Mouse (Mus musculus) thymus, postnatal 25 days (tissue): ENCODE results near the gene Vmn2r121.

ENCODE experiments used
- DNase-seq: peaks from one replicate; pipeline ENCODE4 v3.0.0; 2022

Vmn2r121 gene

GRCm38 (mm10) chrX:124135852-124136251 lies at the start of gene Vmn2r121:
Gene Vmn2r121 (minus strand): TSS chrX:124135952.
- no peak for DNase-seq
